In the genomic region with DNA sequence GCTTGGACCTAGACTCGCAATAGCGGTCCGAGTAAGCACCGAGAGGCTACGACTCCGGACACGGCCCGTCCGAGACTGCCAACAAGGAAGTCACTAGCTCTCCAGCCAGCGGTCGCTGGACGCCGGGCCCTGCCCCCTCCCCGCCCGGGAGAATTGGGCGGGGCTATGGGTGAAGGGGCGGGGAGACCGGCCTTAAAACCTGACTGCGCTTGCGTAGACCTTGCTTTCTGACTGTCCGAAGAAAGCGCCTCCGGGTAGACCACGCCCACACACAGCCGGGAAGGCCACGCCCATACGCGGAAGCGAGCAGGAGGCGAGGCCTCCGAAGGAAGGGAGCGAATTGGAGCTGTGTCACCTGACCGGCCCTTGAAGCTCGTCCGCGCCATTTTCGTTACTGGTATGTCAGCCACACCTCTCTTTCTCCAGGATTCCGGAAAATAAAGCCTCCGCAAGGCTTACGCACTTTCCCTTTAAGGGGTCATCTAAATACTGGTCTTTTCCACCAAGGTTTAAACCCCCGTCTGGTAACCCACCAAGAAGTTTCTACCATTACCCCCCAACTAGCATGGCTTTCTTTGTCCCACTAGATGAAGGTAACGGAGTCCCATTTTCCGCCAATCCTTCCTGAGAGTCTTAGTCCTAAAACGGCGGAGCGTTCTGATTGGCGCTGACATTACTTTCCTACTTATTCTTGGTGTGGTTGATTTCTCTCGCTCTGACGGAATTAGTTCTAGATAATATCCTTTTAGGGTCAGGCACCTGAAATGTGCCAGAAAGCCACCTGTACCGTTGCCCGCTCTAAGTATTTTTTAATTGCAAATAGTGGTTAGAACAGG, we compare ENCODE assay signal across 8 mouse cellular contexts. TPM values are rescaled to one million over a fixed set of nuclear protein-coding genes. Genes with fewer than 3 reads are reported as not detected.
DNase-seq lines count a peak whose midpoint lies in the region; ATAC-seq lines count a peak whose summit lies in the region.

A gene (minus strand): TSS at position 141 of the 836 bp plus-strand sequence.

- H3K9me3 ChIP-seq in hindbrain, embryonic 16.5 days (ENCODE audit: control insufficient read depth, low read length): no peaks in the 10 kb centered on the region

- H3K36me3 ChIP-seq in hindbrain, embryonic 16.5 days (ENCODE audit: control insufficient read depth, insufficient read depth, low read length): no peaks in the 10 kb centered on the region
- H3K36me3 ChIP-seq in macrophage (ENCODE audit: inconsistent target): no peaks in the 10 kb centered on the region

- ATAC-seq in hindbrain, embryonic 16.5 days: peak; percentile 98

- H3K4me3 ChIP-seq in hindbrain, embryonic 16.5 days (ENCODE audit: low read length): peak within 1 kb of the TSS; percentile 78
- peak within 1 kb of the TSS; percentile 87 for H3K4me3 ChIP-seq in macrophage (ENCODE audit: inconsistent target)

- 1% methylated on average over 50 of the region's 51 CpGs for WGBS in hindbrain, embryonic 16.5 days
- WGBS in macrophage (ENCODE audit: missing documents): 1% methylated on average over 51 of the region's 51 CpGs

- peaks cover 41% of the 10 kb centered on the region for H3K79me2 ChIP-seq in macrophage (ENCODE audit: inconsistent target)

- H3K4me1 ChIP-seq in hindbrain, embryonic 16.5 days (ENCODE audit: control insufficient read depth, insufficient read depth, low read depth, low read length): peaks cover 3% of the 10 kb centered on the region; the same call in 1 of the 2 replicates

- H3K4me2 ChIP-seq in hindbrain, embryonic 16.5 days (ENCODE audit: low read length): peak within 1 kb of the TSS; percentile 66

- peak within 1 kb of the TSS; percentile 70 for H3K9ac ChIP-seq in hindbrain, embryonic 16.5 days (ENCODE audit: low read depth, low read length)

- peak; percentile 95 for DNase-seq in T-cell, adult 2 months (ENCODE audit: low spot score)
- peak; percentile 89 to 92 for DNase-seq in cerebellum, postnatal 36 days
- DNase-seq in gastrocnemius, adult 18-20 months (ENCODE audit: low spot score): peak; percentile 99
- DNase-seq in left cerebral cortex, adult 18-20 months (ENCODE audit: low spot score in 2 of 2): peak; percentile 98
- peak; percentile 99 for DNase-seq in right cerebral cortex, adult 18-20 months
- peak; percentile 97 for DNase-seq in urinary bladder, postnatal 10 days (ENCODE audit: low spot score)

- peaks cover 11% of the 10 kb centered on the region for H3K27me3 ChIP-seq in hindbrain, embryonic 16.5 days (replicated peaks; ENCODE audit: control insufficient read depth, insufficient read depth, low read length)

- peak within 1 kb of the TSS; percentile 44; the same call in 1 of the 2 replicates for H3K27ac ChIP-seq in hindbrain, embryonic 16.5 days (ENCODE audit: low read depth, low read length)
- H3K27ac ChIP-seq in macrophage: peak within 1 kb of the TSS; percentile 99

RNA-seq across cellular contexts. Expression of the gene that starts here (rescaled TPM):
- total RNA-seq in gastrocnemius, adult 18-20 months (2021): 1 to 10 TPM; 3.9 to 4.3 TPM
- polyA plus RNA-seq in hindbrain, embryonic 16.5 days (2015; fragmentation: Nextera tagmentation; extraction: Ambion mirVana): 23.8 and 30.3 TPM in 2 replicates
- total RNA-seq in left cerebral cortex, adult 18-20 months (2021): 10 to 100 TPM; 15.9 to 16.5 TPM
- total RNA-seq in macrophage (2018; cell fraction: chromatin; rRNA removed): 100 to 1,000 TPM; 231 to 577 (median 485) TPM
- 100 to 1,000 TPM; 133 to 221 (median 165) TPM for total RNA-seq in macrophage (2018; cell fraction: cytosol; rRNA removed)
- 100 to 1,000 TPM; 205 to 459 (median 294) TPM for total RNA-seq in macrophage (2018; cell fraction: nucleus; rRNA removed)
- 179 to 449 TPM (median 180 TPM) in 3 replicates for polyA plus RNA-seq in macrophage (2018)

Comparison
In these comparisons a context has a peak if more than half of its experiments do, and no peak if none do; other contexts are left out.
1. Peak in every context shown above with its lines: DNase-seq, ATAC-seq, H3K4me3 ChIP-seq and H3K27ac ChIP-seq.